Comparison of ENCODE assay signal across 7 mouse cellular contexts in the genomic region with DNA sequence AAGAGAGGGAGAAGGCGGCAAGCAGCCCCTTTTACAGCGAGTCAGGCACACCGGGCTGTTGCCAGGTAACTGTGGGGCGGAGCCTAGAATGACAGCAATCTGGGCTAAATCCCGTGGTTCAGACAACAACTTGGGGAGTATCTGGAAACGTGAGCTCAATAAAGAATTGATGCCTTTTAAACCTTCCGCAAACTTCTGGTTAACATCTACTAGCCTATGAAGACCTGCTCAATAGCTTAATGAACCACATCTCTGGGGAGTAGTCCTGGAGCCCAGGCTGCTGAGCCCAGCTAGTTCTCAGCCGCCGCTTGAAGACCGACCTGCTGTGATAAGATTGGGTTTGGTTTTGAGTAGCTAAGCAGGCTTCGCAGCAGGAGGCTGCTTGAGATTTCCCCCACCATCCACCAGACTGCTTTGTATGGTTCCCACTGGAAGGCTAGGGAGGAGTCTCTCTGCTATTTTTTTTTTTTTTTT.
DNase-seq lines count a peak whose midpoint lies in the region; ATAC-seq and TF ChIP-seq lines count a peak whose summit lies in the region.

No protein-coding gene starts in this region.

- no peak overlapping the region for H3K9ac ChIP-seq in hindbrain, embryonic 12.5 days
- no peak overlapping the region for H3K9ac ChIP-seq in neural tube, embryonic 12.5 days

- intact Hi-C loops in left cerebral cortex, adult 2 months (cut with DNase I), result no loop called here

- peak overlapping the region; percentile 79 for H3K27ac ChIP-seq in left cerebral cortex, adult 2 months
- peak overlapping the region; percentile 4; the same call in 1 of the 2 replicates for H3K27ac ChIP-seq in hindbrain, embryonic 12.5 days
- no peak overlapping the region for H3K27ac ChIP-seq in neural tube, embryonic 12.5 days

- no peak for DNase-seq in left cerebral cortex, adult 2 months (ENCODE audit: extremely low spot score in 1 of 2, low spot score in 2 of 2)
- no peak for DNase-seq in left cerebral cortex, adult 18-20 months (ENCODE audit: low spot score in 2 of 2)
- peak; percentile 62 for DNase-seq in embryo, embryonic 10.5 days (ENCODE audit: low spot score)
- DNase-seq in spleen, postnatal 14 days (ENCODE audit: low spot score in 2 of 2), result no peak

- no peaks in the 10 kb centered on the region for H3K36me3 ChIP-seq in hindbrain, embryonic 12.5 days
- H3K36me3 ChIP-seq in neural tube, embryonic 12.5 days, result no peaks in the 10 kb centered on the region

- peaks cover 68% of the 10 kb centered on the region for H3K4me1 ChIP-seq in hindbrain, embryonic 12.5 days
- H3K4me1 ChIP-seq in neural tube, embryonic 12.5 days, result peaks cover 43% of the 10 kb centered on the region

- ATAC-seq in hindbrain, embryonic 12.5 days (ENCODE audit: low FRiP score), result no peak
- ATAC-seq in neural tube, embryonic 12.5 days (ENCODE audit: low FRiP score, low read depth), result no peak
- no peak for ATAC-seq in granulocyte monocyte progenitor cell, adult 5-6 weeks (replicated peaks; ENCODE audit: poor library complexity, severe bottlenecking)

- no peaks in the 10 kb centered on the region for H3K9me3 ChIP-seq in hindbrain, embryonic 12.5 days (replicated peaks)
- H3K9me3 ChIP-seq in neural tube, embryonic 12.5 days, result no peaks in the 10 kb centered on the region

- H3K27me3 ChIP-seq in hindbrain, embryonic 12.5 days, result peaks cover 9% of the 10 kb centered on the region
- H3K27me3 ChIP-seq in neural tube, embryonic 12.5 days (replicated peaks), result 0 out of 2 replicates have a peak, but pooled peaks cover 4% of the 10 kb centered on the region

- 2% methylated on average over 11 of the region's 11 CpGs for WGBS in hindbrain, embryonic 12.5 days
- WGBS in neural tube, embryonic 12.5 days, result 1% methylated on average over 11 of the region's 11 CpGs

- no peak for TF ChIP-seq CTCF in left cerebral cortex, adult 2 months (IDR thresholded peaks at IDR 0.05)

- H3K4me3 ChIP-seq in left cerebral cortex, adult 2 months, result no peak overlapping the region
- H3K4me3 ChIP-seq in hindbrain, embryonic 12.5 days, result no peak overlapping the region
- no peak overlapping the region for H3K4me3 ChIP-seq in neural tube, embryonic 12.5 days

- H3K4me2 ChIP-seq in hindbrain, embryonic 12.5 days (replicated peaks), result peak overlapping the region; percentile 42
- H3K4me2 ChIP-seq in neural tube, embryonic 12.5 days (replicated peaks), result peak overlapping the region; percentile 44
